Mouse (Mus musculus): ENCODE results near the gene Cyld. TPM values are rescaled to one million over a fixed set of nuclear protein-coding genes. Genes with fewer than 3 reads are reported as not detected.

The Cyld gene
- polyA plus RNA-seq, 1 experiment from 2014 or later: 18.1 TPM

DNA sequence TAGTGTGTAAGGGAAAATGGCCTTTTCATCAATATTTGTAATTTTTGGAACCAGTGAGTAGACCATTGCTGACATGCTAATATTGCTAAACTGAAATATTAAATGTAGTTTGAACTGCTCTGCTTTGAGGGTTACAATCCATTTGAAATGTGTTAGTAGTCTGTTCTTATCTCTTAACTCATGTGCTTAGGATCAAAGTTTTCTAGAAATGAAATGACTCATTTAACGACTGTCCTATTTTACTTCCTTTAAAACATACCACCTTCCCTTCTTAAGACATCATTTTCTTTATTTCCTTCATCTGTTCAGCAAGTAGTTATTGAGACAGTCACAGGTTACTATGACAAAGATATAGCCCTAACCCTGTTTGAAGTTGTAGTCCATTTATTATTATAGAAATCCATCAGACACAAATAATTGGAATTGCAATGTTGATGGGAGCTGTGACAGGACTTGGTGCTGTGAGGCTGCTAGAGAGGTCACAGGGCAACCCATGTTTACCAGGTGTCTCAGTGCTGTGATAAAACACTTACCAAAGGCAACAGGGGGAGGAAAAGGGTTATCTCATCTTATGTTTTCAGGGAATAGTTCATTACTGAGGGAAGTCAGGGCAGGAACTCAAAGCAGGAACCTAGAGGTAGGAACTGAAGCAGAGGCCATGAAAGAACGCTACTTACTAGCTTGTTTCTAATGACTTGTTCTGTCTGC, 26.6 kb downstream of the Cyld start:
- no peak overlapping the region for H3K9ac ChIP-seq (replicated peaks; ENCODE audit: low read depth, low read length)
- no peaks in the 10 kb centered on the region for H3K9me3 ChIP-seq (ENCODE audit: control insufficient read depth, low read depth, low read length)
- H3K36me3 ChIP-seq (ENCODE audit: control insufficient read depth, insufficient read depth, low read length): peaks cover 7% of the 10 kb centered on the region
- no peak overlapping the region for H3K4me2 ChIP-seq (replicated peaks; ENCODE audit: low read depth, low read length)
- H3K27me3 ChIP-seq (ENCODE audit: control insufficient read depth, insufficient read depth, low read length): no peaks in the 10 kb centered on the region
- no peak for ATAC-seq (ENCODE audit: insufficient number of reproducible peaks, insufficient read depth, low FRiP score, low read depth)
- WGBS: 94% methylated on average over 2 of the region's 2 CpGs
- no peak overlapping the region for H3K27ac ChIP-seq (ENCODE audit: low read length)
- H3K4me1 ChIP-seq (ENCODE audit: control insufficient read depth, insufficient read depth, low read length): no peaks in the 10 kb centered on the region
- H3K4me3 ChIP-seq (ENCODE audit: low read depth, low read length): no peak overlapping the region

DNA sequence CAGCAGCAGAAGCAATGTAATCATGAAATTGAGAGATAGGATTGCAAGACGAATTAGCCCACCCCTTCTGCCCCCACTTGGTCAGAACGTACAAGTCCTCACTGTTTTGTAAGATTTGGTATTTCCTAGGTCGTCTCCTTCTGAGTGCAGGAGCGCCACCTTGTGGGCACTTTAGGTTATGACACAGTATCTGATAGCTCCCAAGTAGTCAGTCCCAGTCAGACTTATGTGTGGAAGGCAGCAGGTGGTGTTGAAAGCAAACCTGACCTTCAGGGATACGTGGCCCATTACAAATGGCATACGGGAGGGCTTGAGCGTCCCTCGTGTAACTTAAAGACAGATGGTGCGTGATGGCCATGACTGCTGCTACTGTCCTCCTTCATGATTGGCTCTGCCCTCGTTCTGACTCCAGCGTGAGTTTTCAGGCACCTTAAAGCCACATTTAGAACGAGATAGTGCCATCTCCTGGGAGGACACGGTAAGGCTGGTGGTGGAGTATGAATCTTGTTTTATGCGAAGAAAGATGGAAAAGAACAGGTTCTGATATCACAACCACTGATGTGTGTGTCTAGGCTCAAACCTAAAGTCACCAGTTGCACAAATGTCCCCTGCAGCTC, 58.5 kb downstream of the Cyld start:
- Histone ChIP-seq H3K9me3 (ENCODE audit: control insufficient read depth, low read depth, low read length) (no peaks in the 10 kb centered on the region), H3K36me3 (ENCODE audit: control insufficient read depth, insufficient read depth, low read length) (no peaks in the 10 kb centered on the region), H3K4me2 (replicated peaks; ENCODE audit: low read depth, low read length) (peak overlapping the region; percentile 22; the same call in 1 of the 2 replicates), H3K27me3 (ENCODE audit: control insufficient read depth, insufficient read depth, low read length) (no peaks in the 10 kb centered on the region), H3K27ac (ENCODE audit: low read length) (no peak overlapping the region), H3K9ac (replicated peaks; ENCODE audit: low read depth, low read length) (no peak overlapping the region), H3K4me3 (ENCODE audit: low read depth, low read length) (no peak overlapping the region), H3K4me1 (ENCODE audit: control insufficient read depth, insufficient read depth, low read length) (no peaks in the 10 kb centered on the region)
- ATAC-seq (ENCODE audit: insufficient number of reproducible peaks, insufficient read depth, low FRiP score, low read depth): peak; percentile 64; the same call in 1 of the 2 replicates
- WGBS: 1% methylated on average over 14 of the region's 14 CpGs

DNA sequence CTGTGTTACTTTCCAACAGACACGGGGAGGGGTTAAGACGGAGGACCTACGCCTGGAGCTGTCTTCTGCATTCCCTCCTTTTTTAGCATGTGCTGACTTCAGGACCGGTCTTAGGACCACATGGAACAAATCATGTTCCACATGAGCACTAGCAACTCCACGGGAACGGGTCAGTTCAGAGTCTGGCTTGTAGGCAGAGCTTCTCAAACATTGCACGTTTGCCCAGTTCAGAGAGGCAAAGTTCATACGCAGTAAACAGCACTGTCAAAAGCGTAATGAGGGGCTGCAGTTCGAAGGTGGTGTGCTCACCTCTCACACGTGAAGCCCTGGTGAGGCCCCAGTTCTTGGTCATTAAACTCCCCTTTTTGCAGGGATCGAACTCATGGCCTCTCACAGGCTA, 65.2 kb downstream of the Cyld start:
- 78% methylated on average over 12 of the region's 12 CpGs for WGBS
- H3K36me3 ChIP-seq (ENCODE audit: control insufficient read depth, insufficient read depth, low read length): no peaks in the 10 kb centered on the region
- H3K4me3 ChIP-seq (ENCODE audit: low read depth, low read length): no peak overlapping the region
- no peak overlapping the region for H3K9ac ChIP-seq (replicated peaks; ENCODE audit: low read depth, low read length)
- H3K27me3 ChIP-seq (ENCODE audit: control insufficient read depth, insufficient read depth, low read length): no peaks in the 10 kb centered on the region
- H3K4me1 ChIP-seq (ENCODE audit: control insufficient read depth, insufficient read depth, low read length): no peaks in the 10 kb centered on the region
- no peak for ATAC-seq (ENCODE audit: insufficient number of reproducible peaks, insufficient read depth, low FRiP score, low read depth)
- no peak overlapping the region for H3K4me2 ChIP-seq (replicated peaks; ENCODE audit: low read depth, low read length)
- H3K9me3 ChIP-seq (ENCODE audit: control insufficient read depth, low read depth, low read length): no peaks in the 10 kb centered on the region
- no peak overlapping the region for H3K27ac ChIP-seq (ENCODE audit: low read length)

DNA sequence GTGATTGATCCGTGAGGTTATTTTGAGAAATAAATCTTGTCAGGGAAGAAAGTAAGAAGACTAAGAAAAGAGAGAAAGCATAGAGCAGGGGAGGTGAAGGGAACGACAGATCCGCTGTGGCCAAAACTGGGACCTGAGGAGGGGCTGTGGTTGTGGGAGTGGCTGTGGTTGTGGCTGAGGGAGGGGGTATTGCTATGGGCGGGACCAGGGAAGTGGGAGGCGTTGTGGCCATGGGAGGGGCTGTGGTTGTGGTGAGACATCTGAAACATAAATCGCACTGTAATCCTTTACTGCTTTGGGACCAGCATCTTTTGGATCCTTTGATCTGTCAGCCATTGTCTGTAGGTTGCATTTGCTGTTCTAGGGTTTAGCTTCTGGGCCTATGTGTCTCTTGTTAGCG, 74.4 kb downstream of the Cyld start:
- H3K9ac ChIP-seq (replicated peaks; ENCODE audit: low read depth, low read length): no peak overlapping the region
- H3K36me3 ChIP-seq (ENCODE audit: control insufficient read depth, insufficient read depth, low read length): no peaks in the 10 kb centered on the region
- H3K4me1 ChIP-seq (ENCODE audit: control insufficient read depth, insufficient read depth, low read length): peaks cover 10% of the 10 kb centered on the region; the same call in 1 of the 2 replicates
- no peak overlapping the region for H3K4me2 ChIP-seq (replicated peaks; ENCODE audit: low read depth, low read length)
- no peaks in the 10 kb centered on the region for H3K27me3 ChIP-seq (ENCODE audit: control insufficient read depth, insufficient read depth, low read length)
- 81% methylated on average over 7 of the region's 7 CpGs for WGBS
- H3K4me3 ChIP-seq (ENCODE audit: low read depth, low read length): no peak overlapping the region
- H3K9me3 ChIP-seq (ENCODE audit: control insufficient read depth, low read depth, low read length): no peaks in the 10 kb centered on the region; the same call in 1 of the 2 replicates
- no peak overlapping the region for H3K27ac ChIP-seq (ENCODE audit: low read length)
- ATAC-seq (ENCODE audit: insufficient number of reproducible peaks, insufficient read depth, low FRiP score, low read depth): no peak

GRCm38 (mm10) chr8:88774593-88775297, 77.9 kb downstream of the Cyld start:
- Histone ChIP-seq H3K27me3 (ENCODE audit: control insufficient read depth, insufficient read depth, low read length) (no peaks in the 10 kb centered on the region), H3K9me3 (ENCODE audit: control insufficient read depth, low read depth, low read length) (no peaks in the 10 kb centered on the region; the same call in 1 of the 2 replicates), H3K9ac (replicated peaks; ENCODE audit: low read depth, low read length) (no peak overlapping the region), H3K36me3 (ENCODE audit: control insufficient read depth, insufficient read depth, low read length) (no peaks in the 10 kb centered on the region), H3K4me2 (replicated peaks; ENCODE audit: low read depth, low read length) (no peak overlapping the region), H3K4me3 (ENCODE audit: low read depth, low read length) (no peak overlapping the region), H3K4me1 (ENCODE audit: control insufficient read depth, insufficient read depth, low read length) (peaks cover 10% of the 10 kb centered on the region; the same call in 1 of the 2 replicates), H3K27ac (ENCODE audit: low read length) (peak overlapping the region; percentile 40; the same call in 1 of the 2 replicates)
- 33% methylated on average over 19 of the region's 19 CpGs for WGBS
- ATAC-seq (ENCODE audit: insufficient number of reproducible peaks, insufficient read depth, low FRiP score, low read depth): no peak

DNA sequence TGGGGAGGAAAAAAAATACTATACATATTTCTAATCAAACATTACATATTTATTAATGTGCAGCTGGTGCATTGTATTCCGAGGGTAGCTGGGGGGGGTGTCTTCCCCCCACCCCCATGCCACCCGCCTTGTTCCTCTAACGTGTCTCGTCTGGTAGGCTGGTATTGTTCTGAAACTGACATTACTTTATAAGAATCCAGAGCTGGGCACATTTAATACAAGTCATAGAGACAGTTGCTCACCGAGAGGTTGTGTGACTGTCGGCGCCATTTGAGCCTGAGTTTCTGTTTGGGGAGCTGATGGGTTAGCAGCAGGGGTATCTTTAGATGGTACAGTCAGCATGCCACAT, 78.4 kb downstream of the Cyld start:
- H3K4me3 ChIP-seq (ENCODE audit: low read depth, low read length): no peak overlapping the region
- no peak overlapping the region for H3K4me2 ChIP-seq (replicated peaks; ENCODE audit: low read depth, low read length)
- H3K4me1 ChIP-seq (ENCODE audit: control insufficient read depth, insufficient read depth, low read length): peaks cover 10% of the 10 kb centered on the region; the same call in 1 of the 2 replicates
- no peaks in the 10 kb centered on the region; the same call in 1 of the 2 replicates for H3K9me3 ChIP-seq (ENCODE audit: control insufficient read depth, low read depth, low read length)
- ATAC-seq (ENCODE audit: insufficient number of reproducible peaks, insufficient read depth, low FRiP score, low read depth): no peak
- H3K27ac ChIP-seq (ENCODE audit: low read length): peak overlapping the region; percentile 40; the same call in 1 of the 2 replicates
- WGBS: 66% methylated on average over 7 of the region's 7 CpGs
- H3K27me3 ChIP-seq (ENCODE audit: control insufficient read depth, insufficient read depth, low read length): no peaks in the 10 kb centered on the region
- no peaks in the 10 kb centered on the region for H3K36me3 ChIP-seq (ENCODE audit: control insufficient read depth, insufficient read depth, low read length)
- no peak overlapping the region for H3K9ac ChIP-seq (replicated peaks; ENCODE audit: low read depth, low read length)

GRCm38 (mm10) chr8:88780142-88780541, 83.3 kb downstream of the Cyld start:
- Histone ChIP-seq H3K4me2 (replicated peaks; ENCODE audit: low read depth, low read length) (no peak overlapping the region), H3K36me3 (ENCODE audit: control insufficient read depth, insufficient read depth, low read length) (no peaks in the 10 kb centered on the region), H3K4me3 (ENCODE audit: low read depth, low read length) (no peak overlapping the region), H3K9ac (replicated peaks; ENCODE audit: low read depth, low read length) (no peak overlapping the region), H3K27ac (ENCODE audit: low read length) (no peak overlapping the region), H3K9me3 (ENCODE audit: control insufficient read depth, low read depth, low read length) (no peaks in the 10 kb centered on the region), H3K27me3 (ENCODE audit: control insufficient read depth, insufficient read depth, low read length) (no peaks in the 10 kb centered on the region), H3K4me1 (ENCODE audit: control insufficient read depth, insufficient read depth, low read length) (peaks cover 7% of the 10 kb centered on the region; the same call in 1 of the 2 replicates)
- no peak for ATAC-seq (ENCODE audit: insufficient number of reproducible peaks, insufficient read depth, low FRiP score, low read depth)
- WGBS: 80% methylated on average over 3 of the region's 3 CpGs

- no peak overlapping the region for H3K27ac ChIP-seq (ENCODE audit: low read length)
- no peaks in the 10 kb centered on the region for H3K4me1 ChIP-seq (ENCODE audit: control insufficient read depth, insufficient read depth, low read length)
- WGBS: 70% methylated on average over 5 of the region's 5 CpGs
- H3K4me3 ChIP-seq (ENCODE audit: low read depth, low read length): no peak overlapping the region
- H3K36me3 ChIP-seq (ENCODE audit: control insufficient read depth, insufficient read depth, low read length): no peaks in the 10 kb centered on the region
- H3K27me3 ChIP-seq (ENCODE audit: control insufficient read depth, insufficient read depth, low read length): no peaks in the 10 kb centered on the region
- no peak overlapping the region for H3K9ac ChIP-seq (replicated peaks; ENCODE audit: low read depth, low read length)
- no peak overlapping the region for H3K4me2 ChIP-seq (replicated peaks; ENCODE audit: low read depth, low read length)
- no peak for ATAC-seq (ENCODE audit: insufficient number of reproducible peaks, insufficient read depth, low FRiP score, low read depth)
- H3K9me3 ChIP-seq (ENCODE audit: control insufficient read depth, low read depth, low read length): no peaks in the 10 kb centered on the region
Measured at GRCm38 (mm10) chr8:88781283-88781682, 84.5 kb downstream of the Cyld start.
